Mouse (Mus musculus) megakaryocyte-erythroid progenitor cell, adult 5-6 weeks (primary cell): ENCODE results near the gene Farsb. TPM values are rescaled to one million over a fixed set of nuclear protein-coding genes. Genes with fewer than 3 reads are reported as not detected.
A peak's percentile ranks its signal among the peaks of the same experiment; 100 is the strongest.

ENCODE experiments used
- ATAC-seq: replicated peaks from 2 replicates; pipeline ENCODE4 v1.8.0; 2016; ENCODE audit warnings: mild to moderate bottlenecking, inconsistent platforms; ENCODE audit not compliant: severe bottlenecking, poor library complexity, low FRiP score, low TSS enrichment
- total RNA-seq, 2 experiments: library from RNA; stranded (forward) in 1 of 2; stranded (reverse) in 1 of 2; fragments of 200-1000, 215-1000 nt in 1 of 2; fragments of >200 nt in 1 of 2; fragmentation: Nextera tagmentation in 1 of 2; gene quantifications; 2 replicates each; pipeline ENCODE4 v1.2.3; 2014 to 2017

The Farsb gene
- total RNA-seq, 2 experiments from 2014 or later: 107 to 137 TPM

DNA sequence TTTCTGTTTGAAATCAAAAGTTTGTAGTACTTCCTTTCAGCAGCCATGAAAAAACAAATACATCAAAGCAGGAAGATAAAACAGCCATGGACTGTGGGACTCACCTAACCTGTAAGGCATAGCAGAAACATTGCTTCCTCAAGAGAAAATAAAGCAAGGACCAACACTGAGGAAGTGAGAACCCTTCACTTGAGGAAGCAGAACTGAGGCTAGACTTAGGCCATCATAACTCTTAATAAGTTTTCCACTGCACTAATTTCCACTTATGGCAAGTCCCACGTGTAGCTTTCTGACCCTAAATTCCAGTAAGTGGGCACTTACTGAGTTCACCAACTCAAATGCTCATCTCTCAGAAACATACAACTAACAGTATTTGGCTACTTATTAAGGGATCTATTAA lies 1.4 kb upstream of the Farsb start:
- no peak for ATAC-seq

DNA sequence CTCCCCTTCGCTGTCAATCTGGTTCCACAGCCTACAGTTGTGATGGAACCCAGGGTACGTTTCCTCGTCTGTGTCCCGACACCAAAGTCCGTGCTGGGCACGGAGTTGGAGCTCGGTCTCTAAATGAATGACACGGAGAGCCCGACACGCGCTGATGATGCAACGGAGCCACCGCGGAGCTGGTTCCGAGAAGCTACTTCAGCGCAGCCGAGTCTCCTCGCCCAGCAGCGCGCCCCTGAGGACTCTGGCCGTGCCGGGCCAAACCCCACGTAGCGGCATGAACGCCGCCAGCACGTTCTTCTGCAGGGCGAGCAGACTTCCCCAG lies 308 bp downstream of the Farsb start:
- no peak for ATAC-seq

DNA sequence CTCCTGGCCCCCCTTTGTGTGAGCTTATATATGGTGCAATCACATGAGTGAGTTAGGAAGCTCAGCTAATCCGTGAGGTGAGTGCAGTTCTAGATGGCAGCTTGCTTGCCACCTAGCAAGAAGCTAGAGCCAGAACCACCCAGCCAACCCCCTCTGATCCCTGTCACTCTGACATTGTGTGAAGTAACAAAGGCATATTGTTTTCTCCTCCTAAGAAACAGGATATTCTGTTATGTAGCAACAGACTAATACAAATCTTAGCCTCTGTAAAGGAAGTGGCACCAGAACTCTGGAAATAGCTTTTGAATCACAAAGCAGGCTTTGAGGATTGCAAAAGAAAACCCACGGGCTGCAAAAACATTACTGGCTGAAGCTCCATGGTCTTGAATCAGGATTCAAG lies 4.3 kb downstream of the Farsb start:
- no peak for ATAC-seq

DNA sequence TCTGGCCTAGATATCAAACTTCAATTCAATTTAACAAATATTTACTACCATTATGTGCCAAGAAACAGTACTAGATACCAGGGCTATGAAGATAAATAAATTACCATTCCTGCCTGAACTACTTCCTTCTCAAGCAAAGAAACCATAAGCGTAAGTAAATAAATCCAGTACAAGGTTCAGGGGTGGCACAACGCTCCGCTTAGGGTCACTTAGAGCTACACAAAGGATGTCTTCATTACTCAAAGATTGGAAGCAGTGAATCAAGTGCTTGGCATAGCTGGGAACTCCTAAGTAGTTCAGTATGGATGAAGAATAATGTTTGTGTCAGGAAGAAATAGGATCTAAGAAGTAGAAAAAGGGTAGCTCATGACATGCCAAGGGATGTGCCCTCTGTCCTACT lies 5.3 kb downstream of the Farsb start:
- ATAC-seq: no peak

DNA sequence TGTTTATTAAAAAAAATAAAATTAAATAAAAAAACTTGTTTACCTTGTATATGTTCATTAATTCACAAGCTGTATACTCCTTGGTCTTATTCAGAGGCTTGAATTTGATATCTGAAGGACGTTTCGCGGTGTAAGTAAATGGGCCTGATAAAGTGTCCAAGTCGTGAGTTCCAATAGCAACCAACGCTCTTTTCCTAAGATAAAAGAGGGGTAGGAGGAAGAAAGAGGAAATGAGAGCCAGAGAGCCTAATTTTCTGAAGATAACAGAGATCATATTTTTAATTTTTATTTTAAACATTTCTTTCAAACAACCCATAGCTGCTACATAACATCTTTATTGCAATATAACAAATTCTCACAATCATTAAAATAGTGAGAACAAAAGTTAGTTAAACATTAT lies 16.3 kb downstream of the Farsb start:
- ATAC-seq: no peak

DNA sequence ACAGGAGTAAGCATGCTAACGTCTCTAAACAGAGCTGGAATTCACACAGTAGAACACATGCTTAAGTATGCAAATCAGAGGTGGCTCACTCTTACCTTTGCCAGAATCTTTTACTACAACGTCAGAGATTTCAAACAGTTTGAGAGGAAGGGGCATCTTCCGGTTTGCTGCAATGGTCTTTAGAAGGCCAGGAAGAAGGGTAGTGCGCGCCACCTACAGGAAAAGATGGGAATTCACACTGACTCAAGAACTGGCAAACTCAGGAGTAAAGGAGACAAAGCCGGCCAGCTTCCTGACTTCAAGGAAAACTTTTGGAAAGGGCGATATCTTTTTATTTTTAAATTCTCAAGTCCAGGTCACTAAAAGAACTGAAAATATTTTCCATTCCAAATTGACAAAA lies 34.0 kb downstream of the Farsb start:
- peak; percentile 74; the same call in 1 of the 2 replicates for ATAC-seq

DNA sequence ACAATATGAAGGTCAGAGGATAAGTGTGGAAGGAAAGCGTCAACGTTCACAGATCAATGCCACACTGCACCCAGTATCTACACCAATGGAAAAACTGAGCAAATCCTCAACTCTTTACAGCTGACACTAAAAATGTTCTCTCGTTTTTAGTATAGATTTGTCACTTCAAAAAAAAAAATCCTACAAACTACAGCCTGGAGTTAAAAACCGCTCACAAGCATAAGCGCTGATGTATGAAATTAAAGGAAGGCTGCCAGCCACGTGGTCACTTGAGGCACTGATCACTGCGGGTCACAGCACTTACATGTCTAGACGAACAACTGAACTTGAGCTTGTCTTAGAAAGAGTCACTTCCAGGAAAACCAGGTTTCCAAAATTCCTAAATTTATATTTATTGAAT lies 34.8 kb downstream of the Farsb start:
- no peak for ATAC-seq

DNA sequence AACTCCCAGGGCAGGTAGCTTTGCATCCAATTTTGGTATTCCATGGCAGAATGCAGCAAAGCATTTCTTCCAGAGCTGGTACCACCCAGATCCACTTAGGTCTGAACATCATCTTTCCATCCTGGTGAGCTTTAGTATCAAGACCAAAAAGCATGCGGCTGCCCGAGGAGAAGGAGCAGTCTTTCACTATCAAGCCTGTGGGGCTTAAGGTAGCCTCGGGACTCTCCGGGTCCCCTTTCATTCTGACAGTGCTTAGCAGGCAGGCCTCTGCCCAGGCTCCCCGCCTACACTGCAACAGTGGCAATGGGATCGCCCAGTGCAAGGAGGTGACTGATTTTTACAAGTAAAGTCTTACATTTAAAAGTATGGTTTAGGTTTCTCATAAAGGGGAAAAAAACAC lies 36.2 kb downstream of the Farsb start:
- ATAC-seq: no peak

DNA sequence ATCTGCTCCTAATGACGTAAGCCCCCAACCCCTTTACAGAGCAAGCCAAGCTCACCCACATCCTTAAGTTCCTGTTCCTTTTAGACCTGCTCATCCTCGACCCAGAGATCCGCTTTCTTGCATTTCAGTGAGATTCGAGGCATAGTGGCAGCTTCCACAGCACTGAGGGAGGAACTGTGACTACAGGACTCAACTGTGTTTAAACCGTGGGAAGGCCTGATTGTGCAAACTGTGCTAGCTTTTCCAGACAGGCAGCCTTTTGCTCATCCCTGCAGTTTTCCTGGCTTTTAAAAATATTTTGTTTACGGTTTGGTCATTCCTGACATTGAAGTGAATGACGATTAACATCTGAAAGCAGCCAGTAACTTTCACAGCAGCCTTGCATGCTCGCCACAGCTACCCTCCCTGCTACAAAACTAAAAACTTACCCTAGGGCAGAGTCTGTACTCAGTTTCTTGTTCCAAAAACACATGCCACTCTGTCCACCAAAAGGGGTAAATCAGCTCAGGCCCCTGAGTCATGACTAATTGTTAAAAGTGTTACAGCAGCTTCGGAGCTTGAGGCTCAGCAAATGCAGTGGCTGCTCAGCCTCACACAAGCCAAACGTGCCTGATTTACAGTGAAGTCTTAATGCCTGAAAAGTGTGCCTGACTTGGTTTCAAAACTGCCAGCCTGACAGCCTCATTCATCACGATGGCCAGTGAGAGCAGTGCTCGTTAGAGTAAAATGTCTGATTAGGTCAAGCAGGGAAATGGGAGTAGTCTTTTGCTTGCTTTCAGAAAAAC lies 37.4 kb downstream of the Farsb start:
- no peak for ATAC-seq

DNA sequence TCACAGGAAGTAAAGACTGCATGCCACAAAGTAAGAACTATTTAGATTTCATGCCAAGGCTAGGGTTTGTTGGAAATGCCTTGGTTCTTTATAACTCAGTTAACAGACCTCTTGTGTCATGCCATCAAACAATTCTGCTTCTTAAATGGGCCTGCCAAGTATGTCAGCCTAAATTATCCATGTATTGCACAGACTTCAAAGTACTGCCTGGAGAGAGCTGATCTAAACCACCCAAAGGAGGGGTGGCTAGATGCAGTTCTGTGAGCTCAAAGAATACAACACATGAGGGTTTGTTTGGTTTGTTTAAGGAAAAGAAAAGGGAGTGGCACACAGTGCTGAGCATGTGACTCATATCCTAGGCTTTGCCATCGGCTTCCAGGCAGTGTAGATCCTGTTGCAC lies 40.6 kb downstream of the Farsb start:
- no peak for ATAC-seq

DNA sequence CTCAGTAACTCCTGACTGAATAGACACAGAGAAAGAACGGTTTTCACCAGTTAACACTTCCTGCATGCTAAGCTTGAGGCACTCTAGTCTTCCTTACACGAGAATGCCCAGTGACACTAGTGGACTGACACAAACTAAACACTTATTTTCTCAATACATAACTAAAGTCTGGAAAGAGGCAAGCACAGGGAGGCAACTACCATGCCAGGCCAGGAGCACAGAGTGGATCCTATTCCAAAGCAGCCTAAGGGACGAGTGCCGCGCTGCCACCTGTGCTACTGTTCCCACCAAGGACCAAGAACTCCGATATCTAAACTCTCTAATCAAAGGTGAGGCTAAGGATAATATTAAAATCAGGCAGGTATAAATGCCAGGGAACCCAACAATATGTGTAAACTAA lies 42.0 kb downstream of the Farsb start:
- ATAC-seq: no peak

DNA sequence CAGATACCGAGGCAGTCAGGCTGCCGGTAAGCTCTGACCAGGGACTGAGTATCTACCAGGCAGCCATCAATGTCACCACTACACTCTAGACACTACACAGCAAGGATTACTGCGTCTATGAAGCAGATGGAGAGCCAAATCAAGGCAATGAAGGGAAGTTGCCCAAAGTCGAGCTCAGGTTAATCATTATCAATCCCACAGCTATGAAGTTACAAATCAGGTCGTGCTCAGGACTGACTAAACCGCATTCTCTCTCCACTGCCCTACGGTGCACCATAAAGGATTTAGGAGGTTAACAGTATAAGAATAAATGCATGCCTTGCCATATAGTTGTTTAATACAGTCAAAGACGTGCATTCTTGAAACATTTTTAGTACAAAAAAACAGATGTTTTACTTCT lies 42.5 kb downstream of the Farsb start:
- no peak for ATAC-seq

DNA sequence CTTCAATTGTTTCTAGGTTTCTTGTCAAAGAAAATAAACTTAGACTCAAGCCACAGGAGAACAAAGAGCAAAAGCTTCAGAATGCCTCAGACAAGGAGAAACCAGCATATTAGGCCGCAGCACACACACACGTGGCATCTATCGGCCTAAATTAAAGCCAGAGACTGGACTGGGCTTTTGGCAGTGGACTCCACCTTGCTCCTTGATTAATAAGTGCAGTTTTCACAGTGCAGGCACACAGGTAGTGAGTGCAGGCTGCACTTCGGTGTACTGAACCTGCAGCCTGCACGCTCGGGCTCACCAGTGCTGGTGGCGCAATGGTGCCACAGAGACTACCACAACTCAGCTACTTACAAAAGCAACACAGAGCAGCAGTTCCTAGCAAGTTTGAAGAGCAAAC lies 45.6 kb downstream of the Farsb start:
- no peak for ATAC-seq

DNA sequence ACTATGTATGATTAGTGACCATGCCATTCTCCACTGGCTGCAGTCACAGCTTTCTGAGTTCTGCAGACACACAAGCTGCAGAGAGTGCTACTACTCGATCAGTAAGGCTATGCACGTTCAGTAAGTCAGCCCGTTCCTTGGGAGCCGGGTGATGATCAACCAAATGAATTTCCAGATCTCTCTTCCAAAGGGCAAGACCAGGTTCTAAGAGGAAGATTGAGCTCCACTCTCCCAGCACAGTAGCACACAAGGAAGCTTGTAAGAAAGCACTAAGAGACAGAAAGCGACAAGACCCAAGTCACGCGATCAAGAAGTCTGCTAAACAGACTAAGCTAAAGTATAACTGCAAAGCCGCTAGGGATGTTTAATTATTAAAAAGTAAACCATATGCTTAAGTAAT lies 48.0 kb downstream of the Farsb start:
- no peak for ATAC-seq

DNA sequence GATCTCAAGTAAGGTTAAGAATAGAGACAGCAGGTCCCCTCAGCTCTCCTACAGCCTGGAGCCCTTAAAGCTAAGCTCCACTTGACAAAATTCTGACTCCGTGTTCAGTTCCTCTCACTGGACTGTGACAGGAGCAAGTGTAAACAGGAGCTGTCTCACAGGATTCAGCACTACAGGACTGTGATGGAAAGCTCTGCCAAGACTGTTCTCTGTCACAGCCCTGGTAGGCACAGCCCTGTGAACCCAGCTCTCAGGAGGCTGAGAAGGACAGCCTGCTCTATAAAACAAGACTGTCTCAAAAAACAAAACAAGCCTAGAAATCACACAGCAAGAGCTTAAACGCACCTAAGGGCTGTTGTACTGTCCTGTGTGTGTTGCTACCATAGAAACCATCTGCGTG lies 51.5 kb downstream of the Farsb start:
- no peak for ATAC-seq

DNA sequence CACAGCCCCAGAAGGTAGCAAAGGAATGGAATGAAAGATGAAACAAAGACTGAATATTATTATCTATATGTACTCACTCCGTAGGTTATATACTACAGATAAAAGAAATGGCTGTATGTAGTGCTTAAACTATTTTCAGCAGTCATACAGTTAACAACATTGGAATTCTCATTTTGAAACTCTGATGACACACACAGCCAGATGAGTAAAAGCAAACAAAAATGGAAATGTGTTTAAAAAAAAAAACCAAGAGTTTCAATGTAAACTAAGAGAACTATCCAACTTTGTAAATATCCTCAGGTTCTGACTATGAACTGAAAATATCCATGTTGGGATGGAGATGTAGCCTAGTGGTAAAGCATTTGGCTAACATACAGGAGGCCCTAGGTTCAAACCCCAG lies 52.3 kb downstream of the Farsb start:
- ATAC-seq: no peak

DNA sequence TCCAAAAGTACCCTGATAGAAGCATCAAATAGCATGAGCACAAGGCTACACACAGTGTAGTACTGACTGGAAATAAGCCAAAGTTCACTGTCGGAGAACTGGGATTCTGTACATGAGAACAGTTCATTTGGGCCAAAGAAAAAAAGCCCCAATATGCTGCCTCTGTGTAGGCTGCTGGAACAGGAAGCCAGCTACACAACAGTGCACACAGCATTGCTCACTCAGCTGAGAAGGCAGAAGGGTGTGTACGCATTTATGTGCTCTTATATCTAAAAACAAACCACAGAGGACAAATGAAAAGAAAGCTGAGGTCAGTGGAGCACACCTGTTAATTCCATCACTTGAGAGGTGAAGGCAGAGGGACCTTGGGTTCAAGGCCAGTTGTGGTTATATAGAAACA lies 52.7 kb downstream of the Farsb start:
- ATAC-seq: no peak

DNA sequence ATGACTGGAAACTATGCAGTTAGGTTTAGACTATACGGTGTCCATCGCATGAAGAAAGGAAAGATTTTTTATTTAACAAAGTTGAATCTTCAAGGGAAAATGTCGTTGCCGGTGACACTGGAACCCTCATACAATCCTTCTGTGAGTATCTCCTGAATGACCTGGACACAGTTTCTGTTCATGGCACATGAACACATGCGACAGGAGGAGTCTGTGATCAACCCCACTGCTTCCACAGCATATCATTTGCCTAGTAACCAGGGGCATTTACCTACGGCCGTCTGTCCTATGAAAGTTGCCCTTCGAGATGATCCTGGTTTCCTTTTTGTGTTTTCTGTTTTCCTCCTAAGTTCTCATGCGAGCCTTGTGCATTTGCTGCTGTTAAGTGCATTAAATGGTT lies 55.2 kb downstream of the Farsb start:
- no peak for ATAC-seq

DNA sequence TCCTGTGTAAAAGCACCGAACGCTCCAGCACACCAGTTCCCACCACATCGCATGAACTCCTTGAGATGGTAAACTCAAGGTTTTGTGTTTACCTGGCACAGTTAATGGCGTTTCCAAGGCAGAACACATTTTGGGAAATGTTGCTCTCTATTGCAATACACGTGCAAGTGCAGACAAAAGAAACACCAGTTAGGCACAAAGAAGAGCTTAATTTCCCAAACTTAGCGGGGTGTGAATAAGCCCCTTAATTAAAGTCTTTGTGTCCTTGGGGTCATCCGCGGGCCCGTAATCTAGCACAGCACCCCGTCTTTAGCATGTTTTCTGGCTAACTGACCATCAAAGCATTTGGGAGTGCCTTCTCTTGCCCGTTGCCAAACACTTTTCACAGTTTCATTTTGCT lies 59.8 kb downstream of the Farsb start:
- no peak for ATAC-seq

DNA sequence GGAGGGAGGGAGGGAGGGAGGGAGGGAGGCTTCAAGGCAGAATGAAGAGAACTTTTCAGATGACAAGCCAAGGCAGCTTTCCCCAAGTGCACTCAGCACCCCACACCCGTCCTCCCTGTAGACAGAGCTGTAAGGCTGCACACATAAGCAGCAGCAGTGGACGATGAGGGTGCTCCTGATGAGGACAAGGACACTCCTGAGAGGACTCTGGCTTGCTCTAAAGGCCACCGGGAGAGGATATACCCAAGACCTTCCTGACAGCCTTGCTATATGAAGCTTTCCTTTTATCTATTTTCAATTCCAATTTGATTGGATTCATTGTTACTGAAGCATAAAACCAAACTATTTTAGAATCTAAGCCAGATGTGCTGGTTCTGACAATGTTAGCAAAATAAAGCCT lies 61.9 kb downstream of the Farsb start:
- no peak for ATAC-seq

DNA sequence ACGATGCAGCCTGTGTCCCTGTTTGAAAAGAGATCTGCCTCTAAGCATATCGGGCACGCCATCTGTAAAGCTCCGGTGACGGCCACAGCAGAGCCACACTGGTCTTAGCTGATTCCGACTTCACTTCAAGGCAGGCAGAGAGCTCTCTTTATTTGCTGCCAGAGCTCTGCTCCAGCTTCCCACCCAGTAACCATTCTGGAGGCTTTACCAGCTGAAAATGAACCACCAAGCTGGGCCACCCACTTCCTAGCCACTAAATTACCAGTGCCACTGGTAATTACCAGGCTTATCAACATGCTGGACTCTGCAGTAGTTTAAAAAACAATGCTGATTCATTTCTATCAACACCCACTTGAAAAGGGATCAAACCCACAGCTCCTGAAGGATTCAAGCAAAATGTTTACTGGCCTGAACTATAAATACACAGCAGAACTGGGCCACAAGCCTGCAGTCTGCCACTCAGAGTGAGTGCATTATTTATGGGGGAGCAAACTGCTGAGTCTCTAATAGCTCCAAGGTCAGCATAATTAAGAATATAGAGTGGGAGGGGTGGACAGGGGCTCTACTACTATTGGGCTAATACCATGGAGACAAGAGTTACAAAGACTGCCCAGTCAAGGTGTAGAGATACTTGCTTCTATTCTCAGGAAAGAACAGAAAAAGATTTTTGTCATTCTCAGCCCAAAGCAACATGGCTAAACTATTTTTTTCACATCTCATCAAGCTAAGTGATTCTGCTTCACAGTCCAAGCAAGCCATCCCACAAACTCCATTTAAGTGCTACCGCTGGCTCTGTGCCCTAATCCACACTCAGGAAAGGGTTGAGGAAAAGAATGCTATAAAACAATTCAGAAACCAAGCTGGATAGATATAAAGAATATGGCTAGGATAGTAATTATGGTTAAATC lies 62.6 kb downstream of the Farsb start:
- ATAC-seq: no peak
